Mouse (Mus musculus) neutrophil, adult 59 days (primary cell): ENCODE results near the gene 4930426L09Rik. TPM values are rescaled to one million over a fixed set of nuclear protein-coding genes. Genes with fewer than 3 reads are reported as not detected.

Experiments used
- total RNA-seq, 2 experiments: library from RNA; stranded (reverse); gene quantifications; 1 replicate in 1 of 2; 2 replicates in 1 of 2; pipeline ENCODE4 v1.2.4; 2023

4930426L09Rik gene
- 1 to 10 TPM in 1 of 2 experiments, under 1 TPM in 1; 0.80 to 1.2 TPM for total RNA-seq

DNA sequence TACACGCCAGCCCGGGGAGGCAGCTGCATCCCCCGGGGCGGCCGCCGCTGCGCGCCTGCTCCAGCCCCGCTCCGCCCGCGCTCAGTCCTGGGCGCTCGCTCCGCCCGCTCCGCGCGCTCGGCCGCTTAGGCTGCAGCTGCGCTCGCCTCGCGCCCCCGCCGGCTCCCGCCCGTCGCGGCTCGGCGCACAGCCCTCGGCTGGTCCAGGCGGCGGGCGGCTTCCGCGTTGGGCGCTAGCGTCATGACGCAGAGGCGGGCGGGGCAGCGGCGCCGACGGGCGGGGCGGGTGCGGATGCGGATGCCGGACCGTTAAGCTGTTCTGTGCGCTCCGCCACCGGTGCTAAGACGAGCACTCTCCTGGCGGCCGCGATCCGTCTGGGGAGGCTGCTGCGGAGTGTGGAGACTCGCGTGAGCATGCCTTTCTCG, at the start of gene 4930426L09Rik, which contains the start of gene Pip4k2a:
TSS of gene 4930426L09Rik (plus strand) at position 290 of the 425 bp plus-strand sequence.
TSS of gene Pip4k2a (minus strand) at position 73 of the 425 bp plus-strand sequence.

Other genes with a start within 250 kb of the 4930426L09Rik start
- 10 to 100 TPM; 69.9 to 73.7 TPM for gene Pip4k2a, start 217 bp upstream of the 4930426L09Rik start, total RNA-seq
- 1 to 10 TPM; 2.1 to 3.3 TPM for gene Armc3, start 201.0 kb downstream of the 4930426L09Rik start, total RNA-seq